Mouse (Mus musculus) lung, postnatal 14 days (tissue): ENCODE measurements at regions not wholly inside any gene's neighbourhood (a gene's known extent, or its start where the extent isn't known, plus 50 kb on each side); places are given as distances from the start of the nearest gene placed in this dataset.
"Not testable (repeated sequence)": the region's sequence is repeated elsewhere in the genome, so short reads cannot be mapped to it uniquely, and the experiment has no call there.

ENCODE experiments used
- DNase-seq: peaks from one replicate; pipeline ENCODE4 v3.0.0; 2021

DNA sequence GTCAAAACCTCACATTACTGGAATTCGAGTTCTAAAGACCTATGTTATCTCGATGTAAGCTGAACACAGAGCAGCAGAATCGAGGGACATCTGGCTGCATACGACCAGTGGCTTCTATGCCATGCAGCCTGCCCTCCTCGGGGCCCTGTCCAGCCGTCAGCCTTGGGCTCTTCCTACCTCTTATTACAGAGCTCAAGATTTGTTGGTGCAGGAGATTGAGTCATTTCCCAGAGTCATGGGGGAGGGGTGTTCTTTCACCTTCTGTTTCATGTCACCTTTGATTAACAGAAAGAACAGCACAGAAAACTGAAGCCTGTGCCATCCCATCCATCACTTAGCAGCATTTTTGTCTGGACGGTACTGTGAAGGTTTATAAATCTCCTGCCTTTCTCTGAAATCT is 52.1 kb downstream of the Sst start:
- no peak for DNase-seq

DNA sequence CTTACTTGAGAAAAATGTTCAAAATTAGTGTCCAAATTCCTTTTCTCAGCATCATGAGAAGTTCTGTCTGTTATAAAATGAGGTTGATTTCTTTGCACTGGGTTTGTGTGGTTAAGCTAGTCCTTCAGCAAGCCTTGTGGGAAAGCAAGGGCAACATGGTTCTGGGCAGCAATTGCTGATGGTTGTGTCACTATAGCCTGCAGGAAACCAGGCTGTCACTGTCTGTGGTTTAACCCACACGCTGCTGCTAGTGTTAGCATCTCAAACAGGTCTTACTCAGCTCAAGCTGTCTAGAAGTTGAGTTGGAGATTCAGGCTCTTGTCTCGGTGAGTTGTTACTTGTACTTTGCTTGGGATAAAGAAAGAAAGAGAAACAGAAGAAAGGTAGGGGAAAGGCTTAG is 52.6 kb downstream of the Sst start:
- DNase-seq = no peak

GRCm38 (mm10) chr16:23834991-23835390 is 55.8 kb downstream of the Sst start:
- DNase-seq = no peak

DNA sequence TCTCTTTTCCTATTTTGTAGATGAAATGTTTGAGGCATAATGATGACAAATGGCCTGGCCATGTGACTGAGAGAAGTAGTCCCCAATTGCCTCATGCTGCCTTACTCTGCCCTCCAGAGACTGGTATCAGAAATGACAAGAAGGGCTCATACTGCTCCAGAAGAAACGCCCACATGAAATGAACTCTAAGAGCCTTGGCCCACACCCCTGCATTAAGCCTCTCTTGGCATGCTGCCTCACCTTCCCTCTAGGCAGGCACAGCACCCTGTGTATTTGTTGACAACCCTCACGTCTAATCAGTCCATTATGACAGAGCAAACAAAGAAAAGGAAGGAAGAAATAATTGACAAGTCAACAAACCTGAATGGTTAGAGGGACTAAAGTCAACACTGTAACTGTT is 57.2 kb downstream of the Sst start:
- DNase-seq = peak; percentile 6

DNA sequence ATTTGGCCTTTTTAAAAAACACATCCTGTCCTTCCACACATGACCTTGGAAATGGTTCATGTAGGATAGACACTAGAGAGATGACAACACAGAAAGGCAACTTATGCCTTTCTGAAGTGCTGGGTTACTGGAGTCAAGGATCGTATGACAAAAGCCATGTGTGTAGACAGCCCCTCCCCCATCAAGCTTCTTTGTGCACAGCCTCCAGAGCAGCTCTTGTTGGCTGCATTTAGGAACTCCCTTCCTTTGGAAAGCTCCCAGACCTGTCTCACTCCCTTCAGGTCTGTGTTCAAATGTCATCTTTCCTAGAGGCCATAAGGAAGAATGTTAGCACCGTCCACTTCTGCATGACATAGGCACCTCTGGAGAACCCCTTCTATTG is 57.7 kb downstream of the Sst start:
- no peak for DNase-seq

DNA sequence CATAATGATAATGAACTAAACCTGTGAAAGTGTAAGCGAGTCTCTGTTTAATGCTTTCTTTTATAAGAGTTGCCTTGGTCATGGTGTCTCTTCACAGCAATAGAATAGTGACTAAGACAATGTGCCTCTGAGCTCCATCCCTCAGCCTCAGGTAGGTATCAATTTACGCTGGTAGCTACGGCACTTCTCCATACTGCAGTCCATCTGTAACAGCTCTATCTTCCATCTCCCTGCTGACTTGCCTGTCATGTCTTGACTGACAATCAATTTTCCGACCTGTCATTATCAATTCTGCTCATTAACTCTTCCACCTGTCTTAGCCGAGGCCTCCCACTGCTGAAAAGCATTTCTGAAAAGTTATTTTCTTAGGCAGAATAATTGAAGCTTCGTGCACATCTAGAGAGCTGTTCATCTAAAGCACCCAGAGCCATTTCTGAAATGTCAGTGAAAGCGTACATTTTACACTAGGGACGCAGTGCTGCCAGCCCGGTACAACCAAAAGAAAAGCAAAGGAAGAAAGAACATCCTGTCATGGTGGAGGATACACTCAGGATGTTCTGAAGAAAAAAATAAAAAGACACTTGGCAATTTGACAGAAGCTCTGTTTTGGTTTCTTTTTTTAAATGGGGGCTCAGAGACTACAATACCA is 58.2 kb downstream of the Sst start:
- DNase-seq = no peak

- DNase-seq = no peak
Observed at GRCm38 (mm10) chr16:23825662-23826061, 65.1 kb downstream of the Sst start.

DNA sequence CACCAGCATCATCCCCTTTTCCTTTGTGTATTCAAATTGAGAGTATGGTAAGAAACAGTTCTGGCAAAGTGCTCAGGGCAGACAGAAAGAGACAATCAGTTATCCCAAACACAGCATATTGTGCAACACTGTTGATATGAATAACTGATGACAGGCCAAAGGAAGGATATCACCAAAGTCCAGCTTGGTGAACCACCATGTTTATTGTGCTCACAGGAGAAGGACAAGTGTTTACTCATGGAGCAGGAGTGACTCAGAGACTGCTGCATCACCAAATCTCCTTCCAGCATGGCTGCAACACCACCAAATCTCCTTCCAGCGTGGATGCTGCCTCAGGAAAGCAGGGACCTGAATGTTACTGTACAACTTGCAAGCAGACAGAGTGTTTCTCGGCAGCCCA is 105.5 kb downstream of the Sst start:
- no peak for DNase-seq

- no peak for DNase-seq
Observed at GRCm38 (mm10) chr16:23784021-23784897, 106.5 kb downstream of the Sst start.

- no peak for DNase-seq
Observed at GRCm38 (mm10) chr16:23780440-23781231, 110.1 kb downstream of the Sst start.

- DNase-seq = no peak
Observed at GRCm38 (mm10) chr16:23777894-23778293, 112.9 kb downstream of the Sst start.

DNA sequence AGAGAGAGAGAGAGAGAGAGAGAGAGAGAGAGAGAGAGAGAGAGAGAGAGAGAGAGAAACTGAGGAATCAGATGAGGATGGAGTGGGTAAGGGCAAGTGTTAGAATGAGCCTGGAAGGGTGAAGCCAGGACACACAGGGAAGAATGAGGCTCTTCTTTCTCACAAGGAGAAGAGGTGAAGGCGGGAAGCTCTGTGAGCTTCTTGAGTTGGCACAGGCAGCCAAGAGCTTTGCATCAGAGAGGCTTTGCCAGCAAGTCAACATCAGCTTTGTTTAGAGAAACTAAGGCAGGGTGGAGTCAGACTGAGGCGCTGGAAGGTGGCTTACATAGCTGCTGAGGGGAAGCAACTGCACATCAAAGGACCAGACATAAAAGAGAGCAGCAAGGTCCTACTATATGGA is 113.7 kb downstream of the Sst start:
- DNase-seq = no peak

DNA sequence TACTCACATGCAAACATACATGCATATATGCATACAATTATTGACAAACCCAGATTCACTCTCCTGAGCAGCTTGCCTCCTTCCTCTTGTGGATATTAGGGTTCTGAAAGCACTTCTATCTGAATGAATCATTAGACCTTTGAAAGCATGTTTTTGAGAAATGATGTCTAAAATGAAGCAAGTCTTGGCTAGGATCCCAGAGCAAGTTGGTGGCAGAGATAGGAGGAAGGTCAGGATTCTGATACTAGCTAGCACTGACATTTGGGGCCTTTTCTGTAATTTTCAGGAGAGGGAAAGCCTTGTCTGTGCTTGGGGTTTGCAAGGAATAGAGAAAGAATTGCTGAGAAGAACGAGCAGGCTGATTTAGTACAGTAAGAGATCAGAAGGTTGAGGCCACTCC is 114.3 kb downstream of the Sst start:
- no peak for DNase-seq

DNA sequence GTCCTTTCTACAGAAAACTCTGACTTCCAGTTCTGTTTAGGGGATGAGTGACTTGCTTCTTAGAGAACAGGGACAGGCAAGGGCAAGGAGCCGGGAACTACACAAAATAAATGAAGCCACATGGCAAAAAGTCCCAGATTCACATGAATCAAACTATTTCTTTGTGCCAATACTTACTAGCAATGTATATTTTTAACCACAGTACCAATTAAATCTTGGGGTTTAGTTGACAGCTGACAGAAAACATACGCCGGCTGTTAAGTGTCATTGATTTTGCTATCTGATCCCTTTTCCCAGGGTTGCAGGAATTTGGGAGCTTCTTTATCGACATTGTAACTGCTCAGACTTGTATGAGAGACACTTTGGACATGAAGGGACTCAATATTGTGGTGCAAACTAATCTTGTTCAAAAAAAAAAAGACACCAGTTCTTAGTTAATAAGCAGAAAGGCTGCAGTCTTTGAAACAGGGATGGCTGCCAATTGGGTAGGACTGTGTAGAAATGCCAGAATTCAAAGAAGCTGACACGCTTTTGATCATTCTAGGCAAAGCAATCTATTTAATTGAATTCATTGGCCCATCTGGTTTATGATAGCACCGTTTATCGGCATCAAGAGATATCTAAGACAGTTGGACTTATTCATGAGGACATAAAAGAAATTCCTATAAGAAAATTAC is 132.5 kb downstream of the Sst start:
- DNase-seq = no peak

DNA sequence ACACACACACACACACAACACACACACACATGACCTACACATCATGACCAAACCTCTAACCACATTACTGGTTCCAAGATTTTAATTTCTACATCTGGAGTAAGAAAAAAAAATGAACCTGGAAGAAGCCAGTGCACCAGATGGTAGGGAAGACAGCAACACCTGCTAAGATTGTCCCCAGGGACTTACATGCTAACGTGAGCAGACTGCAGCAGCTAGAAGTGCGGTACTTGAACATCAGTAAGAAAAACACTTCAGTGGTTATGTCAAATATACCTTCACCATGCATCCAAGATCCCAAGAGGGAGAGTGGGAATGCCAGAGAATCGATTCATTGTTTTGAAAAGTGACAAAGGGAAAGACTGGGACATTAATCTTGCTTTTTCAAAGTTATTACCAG is 153.7 kb downstream of the Sst start:
- DNase-seq = no peak

DNA sequence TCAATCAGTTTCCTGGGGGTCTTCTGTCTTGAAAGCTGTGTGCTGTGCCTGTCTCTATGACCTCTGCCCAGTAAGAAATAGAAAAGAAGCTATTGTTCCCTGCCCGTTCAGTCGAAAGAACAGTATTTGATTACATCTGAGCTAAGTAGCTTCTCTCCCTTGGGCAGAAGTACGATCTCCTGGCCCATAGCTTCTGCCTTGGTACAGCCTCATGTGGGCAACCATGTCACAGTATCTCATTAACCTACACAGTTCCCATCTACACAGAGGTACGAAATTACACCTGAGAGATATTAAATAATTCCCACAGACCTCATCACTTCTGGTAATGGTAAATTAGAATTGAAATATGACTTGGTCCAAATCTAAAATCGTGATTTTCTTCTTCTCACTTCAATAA is 155.0 kb downstream of the Sst start:
- no peak for DNase-seq

- DNase-seq = no peak
Observed at GRCm38 (mm10) chr16:23726562-23726961, 164.2 kb downstream of the Sst start.

DNA sequence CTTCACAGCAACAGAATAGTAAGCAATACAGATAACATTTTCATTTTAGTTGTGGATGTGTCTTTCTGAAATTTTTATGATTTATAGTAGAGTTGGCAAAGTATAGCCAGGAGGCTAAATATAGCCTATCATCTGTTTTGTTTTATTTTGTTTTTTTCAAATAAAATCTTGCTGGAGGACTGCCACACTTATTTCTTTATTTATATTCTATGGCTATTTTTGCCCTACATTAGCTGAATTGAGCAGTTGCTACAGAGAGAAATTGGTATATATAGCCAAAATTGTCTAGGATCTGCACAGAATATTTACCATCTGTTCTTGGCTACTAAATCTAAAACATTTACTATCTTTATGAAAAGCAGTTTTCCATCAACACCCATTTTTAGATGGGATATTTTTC is 169.0 kb downstream of the Sst start:
- DNase-seq = no peak

GRCm38 (mm10) chr16:23701156-23701555 is 180.5 kb upstream of the Masp1 start:
- peak; percentile 0 for DNase-seq

GRCm38 (mm10) chr16:23694226-23694625 is 173.6 kb upstream of the Masp1 start:
- not testable (repeated sequence) for DNase-seq

DNA sequence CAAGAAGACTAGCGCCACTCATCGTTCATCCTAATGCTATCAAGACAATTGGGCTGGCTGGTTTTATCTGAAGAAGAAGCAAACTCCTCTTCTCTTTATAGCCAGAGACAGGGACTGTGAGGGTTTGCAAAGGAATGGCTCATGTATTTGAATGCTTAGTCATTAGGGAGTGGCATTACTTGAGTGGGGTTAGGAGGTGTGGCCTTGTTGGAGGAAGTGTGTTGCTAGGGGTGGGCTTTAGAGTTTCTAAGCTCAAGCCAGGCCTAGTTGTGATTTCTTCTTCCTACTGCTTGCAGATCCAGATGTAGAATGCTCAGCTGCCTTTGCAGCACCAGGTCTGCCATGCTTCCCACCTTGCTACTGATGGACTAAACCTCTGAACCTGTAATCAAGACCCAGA is 169.4 kb upstream of the Masp1 start:
- no peak for DNase-seq

- no peak for DNase-seq
Observed at GRCm38 (mm10) chr16:23686783-23687182, 166.2 kb upstream of the Masp1 start.

DNA sequence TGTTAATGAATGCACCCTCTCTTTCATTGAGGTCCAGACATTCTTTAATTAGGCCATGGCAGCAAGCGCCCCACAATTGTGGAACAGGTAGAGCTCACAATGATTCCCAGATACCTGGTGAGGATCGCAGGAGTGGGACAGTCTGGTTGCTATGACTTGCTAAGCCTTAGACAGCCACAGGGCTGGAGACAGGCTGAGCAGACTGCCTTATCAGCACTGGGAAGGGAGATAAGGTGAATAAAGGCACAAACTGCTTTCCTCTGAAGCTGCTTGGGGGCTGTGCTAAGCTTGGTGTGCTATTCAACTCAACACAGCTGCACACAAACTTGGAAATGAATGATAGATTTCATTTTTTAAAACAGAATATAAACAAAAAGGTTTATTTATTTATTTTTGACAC is 159.8 kb upstream of the Masp1 start:
- DNase-seq = no peak
